Mouse (Mus musculus) heart, postnatal 0 days (tissue): ENCODE measurements around the gene Rbfox1.

Source experiments
- CTCF ChIP-seq: IDR thresholded peaks from 2 replicates; pipeline ENCODE4 v1.5.1; 2016; ENCODE audit warnings: antibody characterized with exemption, control low read depth, low read depth
- EP300 ChIP-seq: IDR thresholded peaks from 2 replicates; pipeline ENCODE4 v1.6.1; 2016; ENCODE audit warnings: antibody characterized with exemption, low read depth

DNA sequence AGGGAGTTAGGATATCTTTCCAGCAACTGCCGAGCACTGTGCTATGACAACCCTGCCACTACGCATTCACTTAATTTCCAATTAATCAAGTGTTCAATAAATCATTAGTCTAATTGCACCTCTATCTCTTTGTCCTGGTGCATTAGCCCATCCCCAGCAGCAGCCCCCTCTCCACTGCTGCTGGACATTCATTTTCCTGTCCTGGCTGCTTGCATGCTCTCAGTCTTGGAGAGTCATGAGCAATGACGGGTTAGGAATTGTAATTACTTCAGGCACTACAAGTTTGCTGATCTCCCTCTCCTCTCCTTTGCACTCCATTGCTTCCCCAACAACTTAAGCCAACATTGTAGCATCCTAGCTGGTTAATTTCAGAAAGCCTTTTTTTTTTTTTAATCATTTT lies 646.3 kb downstream of the Rbfox1 start:
- TF ChIP-seq CTCF = no peak
- TF ChIP-seq EP300 = no peak
